Mouse (Mus musculus) thymus, postnatal 36 days (tissue): ENCODE measurements at regions not wholly inside any gene's neighbourhood (a gene's known extent, or its start where the extent isn't known, plus 50 kb on each side); places are given as distances from the start of the nearest gene placed in this dataset.
"Not testable (repeated sequence)": the region's sequence is repeated elsewhere in the genome, so short reads cannot be mapped to it uniquely, and the experiment has no call there.

Source experiments
- DNase-seq, 2 experiments: peaks; one replicate each; pipeline ENCODE4 v3.0.0; 2022; ENCODE audit warnings: mixed read lengths in 2 of 2

GRCm38 (mm10) chr3:50639907-50640323 is 196.5 kb upstream of the Slc7a11 start:
- DNase-seq, result no peak

GRCm38 (mm10) chr3:50634457-50635075 is 191.2 kb upstream of the Slc7a11 start:
- no peak for DNase-seq

- no peak for DNase-seq
These were observed 187.9 kb upstream of the Slc7a11 start for GRCm38 (mm10) chr3:50631286-50631685.

- DNase-seq, result peak; percentile 43 to 55
These were observed 184.8 kb upstream of the Slc7a11 start for GRCm38 (mm10) chr3:50628092-50628696.

- not testable (repeated sequence) for DNase-seq
These were observed 177.8 kb upstream of the Slc7a11 start for GRCm38 (mm10) chr3:50621176-50621575.

GRCm38 (mm10) chr3:50619061-50619460 is 175.6 kb upstream of the Slc7a11 start:
- DNase-seq, result peak; percentile 54 to 72

GRCm38 (mm10) chr3:50615384-50616285 is 172.2 kb upstream of the Slc7a11 start:
- peak; percentile 34 to 47 for DNase-seq

- DNase-seq, result no peak
These were observed 169.6 kb upstream of the Slc7a11 start for GRCm38 (mm10) chr3:50613011-50613410.

- DNase-seq, result no peak
These were observed 166.1 kb upstream of the Slc7a11 start for GRCm38 (mm10) chr3:50609341-50610012.

- no peak for DNase-seq
These were observed 164.3 kb upstream of the Slc7a11 start for GRCm38 (mm10) chr3:50607736-50608135.

- DNase-seq, result no peak
These were observed 163.6 kb upstream of the Slc7a11 start for GRCm38 (mm10) chr3:50606986-50607385.

GRCm38 (mm10) chr3:50605750-50606149 is 162.3 kb upstream of the Slc7a11 start:
- no peak for DNase-seq

- DNase-seq, result no peak
These were observed 159.8 kb upstream of the Slc7a11 start for GRCm38 (mm10) chr3:50603182-50603581.

GRCm38 (mm10) chr3:50595732-50596131 is 152.3 kb upstream of the Slc7a11 start:
- no peak for DNase-seq

- DNase-seq, result no peak
These were observed 140.9 kb upstream of the Slc7a11 start for GRCm38 (mm10) chr3:50584323-50584722.

GRCm38 (mm10) chr3:50583475-50583874 is 140.1 kb upstream of the Slc7a11 start:
- DNase-seq, result no peak

- no peak for DNase-seq
These were observed 131.0 kb upstream of the Slc7a11 start for GRCm38 (mm10) chr3:50574388-50574787.

GRCm38 (mm10) chr3:50570027-50570426 is 126.6 kb upstream of the Slc7a11 start:
- no peak for DNase-seq

- no peak for DNase-seq
These were observed 126.2 kb upstream of the Slc7a11 start for GRCm38 (mm10) chr3:50569565-50569964.

- no peak for DNase-seq
These were observed 110.7 kb upstream of the Slc7a11 start for GRCm38 (mm10) chr3:50554150-50554549.

- DNase-seq, result no peak
These were observed 105.2 kb upstream of the Slc7a11 start for GRCm38 (mm10) chr3:50548568-50548967.

GRCm38 (mm10) chr3:50530654-50531053 is 87.2 kb upstream of the Slc7a11 start:
- no peak for DNase-seq

- DNase-seq, result no peak
These were observed 80.6 kb upstream of the Slc7a11 start for GRCm38 (mm10) chr3:50524006-50524405.
